Mouse (Mus musculus) right cerebral cortex, adult 18-20 months (tissue): Measurements from ENCODE around the gene Il16.

ENCODE experiments used
- DNase-seq: peaks from one replicate; pipeline ENCODE4 v3.0.0; 2022; ENCODE audit warnings: mixed read lengths

Il16 gene

GRCm38 (mm10) chr7:83598997-83599912 lies 146.3 kb downstream of the Il16 start:
- no peak for DNase-seq

DNA sequence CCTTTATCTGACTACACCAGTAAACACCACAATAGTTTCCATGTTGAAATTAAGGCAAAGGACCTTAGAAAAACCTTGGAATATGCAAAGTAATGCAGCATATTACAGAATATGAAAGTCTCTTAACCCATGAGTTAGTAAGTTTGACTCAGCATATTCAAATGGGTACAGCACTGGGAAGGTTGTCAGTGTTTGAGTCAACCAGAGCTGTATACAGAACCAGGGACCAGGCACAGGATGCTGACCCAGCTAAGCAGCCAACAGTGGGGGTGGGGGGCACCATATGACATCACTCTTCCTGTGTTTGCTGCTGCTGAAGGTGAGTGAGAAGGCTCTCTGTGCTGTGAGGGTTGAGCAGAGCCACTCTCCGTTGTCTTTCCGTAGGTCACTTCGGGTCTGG lies 148.5 kb downstream of the Il16 start:
- no peak for DNase-seq

- no peak for DNase-seq
Measured at GRCm38 (mm10) chr7:83594056-83594455, 151.5 kb downstream of the Il16 start.
